Mouse (Mus musculus) brain, embryonic 14.5 days (tissue): ENCODE measurements around the gene Mef2b.

Experiments used
- CTCF ChIP-seq: fragments of 200-500 bp; IDR thresholded peaks from 2 replicates; pipeline ENCODE4 v1.5.1; 2012; ENCODE audit warnings: inconsistent platforms, mild to moderate bottlenecking, moderate library complexity, borderline replicate concordance; ENCODE audit not compliant: insufficient read depth, insufficient read length; ENCODE audit errors: extremely low read depth
- POLR2A ChIP-seq: fragments of 200-500 bp; IDR thresholded peaks from 2 replicates; pipeline ENCODE4 v1.6.1; 2012; ENCODE audit warnings: mild to moderate bottlenecking, inconsistent platforms, borderline replicate concordance; ENCODE audit not compliant: poor library complexity, insufficient read depth, insufficient read length, severe bottlenecking; ENCODE audit errors: extremely low read depth

- TF ChIP-seq POLR2A (no peak), CTCF (no peak)
Measured at GRCm38 (mm10) chr8:70210538-70210937, 71.0 kb downstream of the Mef2b start.
